Mouse (Mus musculus) lung, embryonic 15.5 days (tissue): ENCODE data around the gene 1700003F12Rik. TPM values are rescaled to one million over a fixed set of nuclear protein-coding genes. Genes with fewer than 3 reads are reported as not detected.
A peak's percentile ranks its signal among the peaks of the same experiment; 100 is the strongest.

ENCODE experiments used
- ATAC-seq: fragments of 200-750 bp; cut with Nextera tagmentation; 2 replicates; pipeline ENCODE4 v1.8.0; 2017; ENCODE audit warnings: moderate number of reproducible peaks, borderline replicate concordance; ENCODE audit not compliant: low FRiP score, low TSS enrichment; ENCODE audit errors: extremely low read depth
- H3K27ac ChIP-seq: fragments of 300-500 bp; sonication (generic); 2 replicates; pipeline ENCODE4 v1.5.1; 2015; ENCODE audit warnings: moderate library complexity, mild to moderate bottlenecking, inconsistent platforms
- H3K27me3 ChIP-seq: fragments of 300-500 bp; sonication (generic); 2 replicates; pipeline ENCODE4 v1.6.1; 2015; ENCODE audit warnings: inconsistent platforms
- H3K36me3 ChIP-seq: fragments of 300-500 bp; sonication (generic); 2 replicates; pipeline ENCODE4 v1.6.1; 2015; ENCODE audit warnings: inconsistent platforms
- H3K4me1 ChIP-seq: fragments of 300-500 bp; sonication (generic); 2 replicates; pipeline ENCODE4 v1.6.1; 2015; ENCODE audit warnings: inconsistent platforms
- H3K4me2 ChIP-seq: fragments of 300-500 bp; sonication (generic); 2 replicates; pipeline ENCODE4 v1.6.1; 2015; ENCODE audit warnings: inconsistent platforms, mild to moderate bottlenecking, moderate library complexity
- H3K4me3 ChIP-seq: fragments of 300-500 bp; sonication (generic); 2 replicates; pipeline ENCODE4 v1.5.1; 2015; ENCODE audit warnings: mild to moderate bottlenecking, inconsistent platforms
- H3K9ac ChIP-seq: fragments of 300-500 bp; sonication (generic); 2 replicates; pipeline ENCODE4 v1.6.1; 2015; ENCODE audit warnings: inconsistent platforms
- H3K9me3 ChIP-seq: fragments of 300-500 bp; sonication (generic); 2 replicates; pipeline ENCODE4 v1.6.1; 2016; ENCODE audit warnings: inconsistent platforms
- WGBS: fragments of 180-500 bp; shearing (Covaris S2); methylation state at CpG from one replicate; pipeline ENCODE4 v1.1.7; 2015; 5-methylcytosine and 5-hydroxymethylcytosine counted together
- polyA plus RNA-seq: library from polyadenylated mRNA; unstranded; fragments of >200 nt; fragmentation: Nextera tagmentation; extraction: Ambion mirVana; gene quantifications from 2 replicates; pipeline ENCODE4 v1.2.1, GENCODE M21; 2015

The 1700003F12Rik gene
- 0.81 and 0.91 TPM in 2 replicates for polyA plus RNA-seq

GRCm38 (mm10) chr2:154546711-154547110 lies at the start of gene 1700003F12Rik:
Gene 1700003F12Rik (plus strand): TSS chr2:154547085.
- H3K4me3 ChIP-seq = no peak within 1 kb of the TSS
- peaks cover 13% of the 10 kb centered on the region for H3K4me1 ChIP-seq
- H3K9me3 ChIP-seq = no peaks in the 10 kb centered on the region
- peaks cover 20% of the 10 kb centered on the region for H3K27me3 ChIP-seq
- H3K4me2 ChIP-seq = no peak within 1 kb of the TSS
- ATAC-seq = no peak
- no peak within 1 kb of the TSS for H3K9ac ChIP-seq
- WGBS = 90% methylated on average over 10 of the region's 10 CpGs
- H3K27ac ChIP-seq = no peak within 1 kb of the TSS
- no peaks in the 10 kb centered on the region for H3K36me3 ChIP-seq

- no peaks in the 10 kb centered on the region for H3K9me3 ChIP-seq
- ATAC-seq = no peak
- H3K4me1 ChIP-seq = no peaks in the 10 kb centered on the region
- no peaks in the 10 kb centered on the region; the same call in 1 of the 2 replicates for H3K36me3 ChIP-seq
- H3K27ac ChIP-seq = no peak overlapping the region
- WGBS = 45% methylated on average over 5 of the region's 5 CpGs
- no peaks in the 10 kb centered on the region for H3K27me3 ChIP-seq
- H3K4me3 ChIP-seq = no peak overlapping the region
- no peak overlapping the region for H3K9ac ChIP-seq
- no peak overlapping the region for H3K4me2 ChIP-seq
Measured at GRCm38 (mm10) chr2:154498571-154498970, 48.3 kb upstream of the 1700003F12Rik start.

GRCm38 (mm10) chr2:154499717-154500247 lies 47.1 kb upstream of the 1700003F12Rik start:
- Histone ChIP-seq H3K4me2 (no peak overlapping the region), H3K36me3 (peaks cover 3% of the 10 kb centered on the region), H3K27me3 (no peaks in the 10 kb centered on the region), H3K27ac (no peak overlapping the region), H3K9me3 (no peaks in the 10 kb centered on the region), H3K9ac (no peak overlapping the region), H3K4me3 (no peak overlapping the region), H3K4me1 (no peaks in the 10 kb centered on the region)
- ATAC-seq = no peak
- WGBS = 81% methylated on average over 2 of the region's 2 CpGs

- Histone ChIP-seq H3K4me3 (no peak overlapping the region), H3K27me3 (no peaks in the 10 kb centered on the region), H3K36me3 (peaks cover 6% of the 10 kb centered on the region), H3K9ac (no peak overlapping the region), H3K27ac (no peak overlapping the region), H3K9me3 (no peaks in the 10 kb centered on the region), H3K4me2 (no peak overlapping the region), H3K4me1 (no peaks in the 10 kb centered on the region)
- WGBS = 91% methylated on average over 3 of the region's 3 CpGs
- no peak for ATAC-seq
Measured at GRCm38 (mm10) chr2:154500758-154501157, 46.1 kb upstream of the 1700003F12Rik start.

- Histone ChIP-seq H3K4me2 (no peak overlapping the region), H3K36me3 (peaks cover 22% of the 10 kb centered on the region), H3K27ac (no peak overlapping the region), H3K4me1 (no peaks in the 10 kb centered on the region), H3K4me3 (no peak overlapping the region), H3K27me3 (no peaks in the 10 kb centered on the region), H3K9me3 (no peaks in the 10 kb centered on the region), H3K9ac (no peak overlapping the region)
- 80% methylated on average over 2 of the region's 2 CpGs for WGBS
- no peak for ATAC-seq
Measured at GRCm38 (mm10) chr2:154507076-154507475, 39.8 kb upstream of the 1700003F12Rik start.

- H3K27me3 ChIP-seq = no peaks in the 10 kb centered on the region
- no peak for ATAC-seq
- no peak overlapping the region for H3K9ac ChIP-seq
- no peak overlapping the region for H3K4me3 ChIP-seq
- H3K9me3 ChIP-seq = no peaks in the 10 kb centered on the region
- no peak overlapping the region for H3K4me2 ChIP-seq
- peak overlapping the region; percentile 15; the same call in 1 of the 2 replicates for H3K27ac ChIP-seq
- H3K36me3 ChIP-seq = peaks cover 24% of the 10 kb centered on the region
- WGBS = 55% methylated on average over 9 of the region's 9 CpGs
- H3K4me1 ChIP-seq = no peaks in the 10 kb centered on the region
Measured at GRCm38 (mm10) chr2:154507566-154508283, 39.2 kb upstream of the 1700003F12Rik start.

- ATAC-seq = no peak
- H3K27ac ChIP-seq = no peak overlapping the region
- H3K4me3 ChIP-seq = no peak overlapping the region
- no peaks in the 10 kb centered on the region for H3K4me1 ChIP-seq
- no peak overlapping the region for H3K4me2 ChIP-seq
- H3K27me3 ChIP-seq = no peaks in the 10 kb centered on the region
- H3K9me3 ChIP-seq = no peaks in the 10 kb centered on the region
- H3K36me3 ChIP-seq = peaks cover 28% of the 10 kb centered on the region
- no peak overlapping the region for H3K9ac ChIP-seq
- WGBS = 79% methylated on average over 4 of the region's 4 CpGs
Measured at GRCm38 (mm10) chr2:154508450-154508849, 38.4 kb upstream of the 1700003F12Rik start.

GRCm38 (mm10) chr2:154510141-154510540 lies 36.7 kb upstream of the 1700003F12Rik start:
- Histone ChIP-seq H3K27me3 (no peaks in the 10 kb centered on the region), H3K9me3 (no peaks in the 10 kb centered on the region), H3K27ac (no peak overlapping the region), H3K9ac (no peak overlapping the region), H3K36me3 (peaks cover 24% of the 10 kb centered on the region), H3K4me3 (no peak overlapping the region), H3K4me1 (no peaks in the 10 kb centered on the region), H3K4me2 (no peak overlapping the region)
- no peak for ATAC-seq
- WGBS = 90% methylated on average over 3 of the region's 3 CpGs

- Histone ChIP-seq H3K9me3 (no peaks in the 10 kb centered on the region), H3K4me2 (no peak overlapping the region), H3K4me3 (no peak overlapping the region), H3K4me1 (no peaks in the 10 kb centered on the region), H3K27ac (no peak overlapping the region), H3K27me3 (no peaks in the 10 kb centered on the region), H3K36me3 (peaks cover 18% of the 10 kb centered on the region), H3K9ac (no peak overlapping the region)
- WGBS = 75% methylated on average over 3 of the region's 3 CpGs
- ATAC-seq = no peak
Measured at GRCm38 (mm10) chr2:154516944-154517343, 29.9 kb upstream of the 1700003F12Rik start.

- Histone ChIP-seq H3K9ac (no peak overlapping the region), H3K4me3 (no peak overlapping the region), H3K4me2 (no peak overlapping the region), H3K36me3 (peaks cover 21% of the 10 kb centered on the region), H3K27me3 (no peaks in the 10 kb centered on the region), H3K9me3 (no peaks in the 10 kb centered on the region), H3K4me1 (no peaks in the 10 kb centered on the region), H3K27ac (no peak overlapping the region)
- WGBS = 85% methylated on average over 5 of the region's 5 CpGs
- ATAC-seq = no peak
Measured at GRCm38 (mm10) chr2:154517424-154517823, 29.5 kb upstream of the 1700003F12Rik start.

- no peaks in the 10 kb centered on the region for H3K27me3 ChIP-seq
- peaks cover 45% of the 10 kb centered on the region for H3K36me3 ChIP-seq
- no peaks in the 10 kb centered on the region for H3K4me1 ChIP-seq
- H3K9ac ChIP-seq = no peak overlapping the region
- ATAC-seq = no peak
- H3K27ac ChIP-seq = no peak overlapping the region
- no peak overlapping the region for H3K4me2 ChIP-seq
- no peaks in the 10 kb centered on the region for H3K9me3 ChIP-seq
- H3K4me3 ChIP-seq = no peak overlapping the region
Measured at GRCm38 (mm10) chr2:154521449-154521848, 25.4 kb upstream of the 1700003F12Rik start.

GRCm38 (mm10) chr2:154522334-154522733 lies 24.6 kb upstream of the 1700003F12Rik start:
- H3K4me2 ChIP-seq = no peak overlapping the region
- H3K9ac ChIP-seq = no peak overlapping the region
- H3K4me3 ChIP-seq = no peak overlapping the region
- no peaks in the 10 kb centered on the region for H3K4me1 ChIP-seq
- H3K27ac ChIP-seq = no peak overlapping the region
- no peaks in the 10 kb centered on the region for H3K9me3 ChIP-seq
- H3K36me3 ChIP-seq = peaks cover 45% of the 10 kb centered on the region
- WGBS = 89% methylated on average over 5 of the region's 5 CpGs
- H3K27me3 ChIP-seq = no peaks in the 10 kb centered on the region
- no peak for ATAC-seq
